Mouse (Mus musculus): ENCODE results near the gene Gm4340. TPM values are rescaled to one million over a fixed set of nuclear protein-coding genes. Genes with fewer than 3 reads are reported as not detected.
"Not testable (repeated sequence)": the region's sequence is repeated elsewhere in the genome, so short reads cannot be mapped to it uniquely, and the experiment has no call there.

Gm4340 gene
- not detected for total RNA-seq (2021)

DNA sequence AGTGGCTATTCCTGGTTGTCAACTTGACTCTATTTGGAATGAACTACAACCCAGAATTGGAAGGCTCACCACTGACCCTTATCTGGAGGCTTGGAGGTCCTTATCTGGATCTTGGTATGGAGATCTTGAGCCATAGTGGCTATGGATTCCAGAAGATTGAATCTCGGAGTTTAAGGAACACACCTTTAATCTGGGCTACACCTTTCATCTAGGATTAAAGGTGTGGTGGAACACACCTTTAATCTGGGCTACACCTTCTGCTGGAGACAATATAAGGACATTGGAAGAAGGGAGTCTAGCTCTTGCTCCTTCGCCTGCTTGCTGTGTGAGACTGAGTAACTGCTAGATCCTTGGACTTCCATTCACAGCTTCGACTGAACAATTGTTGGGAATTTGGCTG, at the start of gene Gm4340:
Gene Gm4340, plus strand, starts transcription at position 301 of the 400 bp plus-strand sequence.
- DNase-seq (ENCODE audit: extremely low spot score in 1 of 2, low spot score in 1 of 2): not testable (repeated sequence)

DNA sequence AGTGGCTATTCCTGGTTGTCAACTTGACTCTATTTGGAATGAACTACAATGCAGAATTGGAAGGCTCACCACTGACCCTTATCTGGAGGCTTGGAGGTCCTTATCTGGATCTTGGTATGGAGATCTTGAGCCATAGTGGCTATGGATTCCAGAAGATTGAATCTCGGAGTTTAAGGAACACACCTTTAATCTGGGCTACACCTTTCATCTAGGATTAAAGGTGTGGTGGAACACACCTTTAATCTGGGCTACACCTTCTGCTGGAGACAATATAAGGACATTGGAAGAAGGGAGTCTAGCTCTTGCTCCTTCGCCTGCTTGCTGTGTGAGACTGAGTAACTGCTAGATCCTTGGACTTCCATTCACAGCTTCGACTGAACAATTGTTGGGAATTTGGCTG, 42.6 kb upstream of the Gm4340 start, which contains the start of gene Gm6763:
Gene Gm6763, plus strand, starts transcription at position 301 of the 400 bp plus-strand sequence.
- not testable (repeated sequence) for DNase-seq (ENCODE audit: extremely low spot score in 1 of 2, low spot score in 1 of 2)

DNA sequence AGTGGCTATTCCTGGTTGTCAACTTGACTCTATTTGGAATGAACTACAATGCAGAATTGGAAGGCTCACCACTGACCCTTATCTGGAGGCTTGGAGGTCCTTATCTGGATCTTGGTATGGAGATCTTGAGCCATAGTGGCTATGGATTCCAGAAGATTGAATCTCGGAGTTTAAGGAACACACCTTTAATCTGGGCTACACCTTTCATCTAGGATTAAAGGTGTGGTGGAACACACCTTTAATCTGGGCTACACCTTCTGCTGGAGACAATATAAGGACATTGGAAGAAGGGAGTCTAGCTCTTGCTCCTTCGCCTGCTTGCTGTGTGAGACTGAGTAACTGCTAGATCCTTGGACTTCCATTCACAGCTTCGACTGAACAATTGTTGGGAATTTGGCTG, 34.1 kb upstream of the Gm4340 start, which contains the start of gene Gm8764:
Gene Gm8764, plus strand, starts transcription at position 301 of the 400 bp plus-strand sequence.
- DNase-seq (ENCODE audit: extremely low spot score in 1 of 2, low spot score in 1 of 2): not testable (repeated sequence)

DNA sequence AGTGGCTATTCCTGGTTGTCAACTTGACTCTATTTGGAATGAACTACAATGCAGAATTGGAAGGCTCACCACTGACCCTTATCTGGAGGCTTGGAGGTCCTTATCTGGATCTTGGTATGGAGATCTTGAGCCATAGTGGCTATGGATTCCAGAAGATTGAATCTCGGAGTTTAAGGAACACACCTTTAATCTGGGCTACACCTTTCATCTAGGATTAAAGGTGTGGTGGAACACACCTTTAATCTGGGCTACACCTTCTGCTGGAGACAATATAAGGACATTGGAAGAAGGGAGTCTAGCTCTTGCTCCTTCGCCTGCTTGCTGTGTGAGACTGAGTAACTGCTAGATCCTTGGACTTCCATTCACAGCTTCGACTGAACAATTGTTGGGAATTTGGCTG, 25.6 kb upstream of the Gm4340 start, which contains the start of gene Gm21304:
Gene Gm21304, plus strand, starts transcription at position 301 of the 400 bp plus-strand sequence.
- not testable (repeated sequence) for DNase-seq (ENCODE audit: extremely low spot score in 1 of 2, low spot score in 1 of 2)

DNA sequence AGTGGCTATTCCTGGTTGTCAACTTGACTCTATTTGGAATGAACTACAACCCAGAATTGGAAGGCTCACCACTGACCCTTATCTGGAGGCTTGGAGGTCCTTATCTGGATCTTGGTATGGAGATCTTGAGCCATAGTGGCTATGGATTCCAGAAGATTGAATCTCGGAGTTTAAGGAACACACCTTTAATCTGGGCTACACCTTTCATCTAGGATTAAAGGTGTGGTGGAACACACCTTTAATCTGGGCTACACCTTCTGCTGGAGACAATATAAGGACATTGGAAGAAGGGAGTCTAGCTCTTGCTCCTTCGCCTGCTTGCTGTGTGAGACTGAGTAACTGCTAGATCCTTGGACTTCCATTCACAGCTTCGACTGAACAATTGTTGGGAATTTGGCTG, 17.1 kb upstream of the Gm4340 start, which contains the start of gene Gm21312:
Gene Gm21312, plus strand, starts transcription at position 301 of the 400 bp plus-strand sequence.
- DNase-seq (ENCODE audit: extremely low spot score in 1 of 2, low spot score in 1 of 2): not testable (repeated sequence)

DNA sequence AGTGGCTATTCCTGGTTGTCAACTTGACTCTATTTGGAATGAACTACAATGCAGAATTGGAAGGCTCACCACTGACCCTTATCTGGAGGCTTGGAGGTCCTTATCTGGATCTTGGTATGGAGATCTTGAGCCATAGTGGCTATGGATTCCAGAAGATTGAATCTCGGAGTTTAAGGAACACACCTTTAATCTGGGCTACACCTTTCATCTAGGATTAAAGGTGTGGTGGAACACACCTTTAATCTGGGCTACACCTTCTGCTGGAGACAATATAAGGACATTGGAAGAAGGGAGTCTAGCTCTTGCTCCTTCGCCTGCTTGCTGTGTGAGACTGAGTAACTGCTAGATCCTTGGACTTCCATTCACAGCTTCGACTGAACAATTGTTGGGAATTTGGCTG, 8.6 kb upstream of the Gm4340 start, which contains the start of gene Gm20765:
Gene Gm20765, plus strand, starts transcription at position 301 of the 400 bp plus-strand sequence.
- not testable (repeated sequence) for DNase-seq (ENCODE audit: extremely low spot score in 1 of 2, low spot score in 1 of 2)

DNA sequence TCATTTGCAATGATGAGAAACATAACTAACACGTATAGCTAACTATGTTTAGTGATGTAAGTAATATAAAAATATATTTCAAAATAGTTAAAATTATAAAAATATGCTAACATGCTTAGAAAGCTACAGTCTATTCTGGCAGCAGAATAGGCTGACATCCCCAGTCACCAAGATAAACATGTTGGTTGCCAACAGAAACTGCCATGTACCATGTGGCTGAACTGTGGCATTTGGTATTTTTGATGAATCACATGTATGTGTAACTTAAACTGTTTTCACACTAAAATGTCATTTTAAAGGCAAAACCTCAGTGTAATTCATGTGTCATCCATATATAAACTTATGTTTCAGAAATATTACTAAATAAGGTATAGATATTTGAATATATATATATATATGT, 15.8 kb downstream of the Gm4340 start:
- no peak for DNase-seq (ENCODE audit: extremely low spot score in 1 of 2, low spot score in 1 of 2)

DNA sequence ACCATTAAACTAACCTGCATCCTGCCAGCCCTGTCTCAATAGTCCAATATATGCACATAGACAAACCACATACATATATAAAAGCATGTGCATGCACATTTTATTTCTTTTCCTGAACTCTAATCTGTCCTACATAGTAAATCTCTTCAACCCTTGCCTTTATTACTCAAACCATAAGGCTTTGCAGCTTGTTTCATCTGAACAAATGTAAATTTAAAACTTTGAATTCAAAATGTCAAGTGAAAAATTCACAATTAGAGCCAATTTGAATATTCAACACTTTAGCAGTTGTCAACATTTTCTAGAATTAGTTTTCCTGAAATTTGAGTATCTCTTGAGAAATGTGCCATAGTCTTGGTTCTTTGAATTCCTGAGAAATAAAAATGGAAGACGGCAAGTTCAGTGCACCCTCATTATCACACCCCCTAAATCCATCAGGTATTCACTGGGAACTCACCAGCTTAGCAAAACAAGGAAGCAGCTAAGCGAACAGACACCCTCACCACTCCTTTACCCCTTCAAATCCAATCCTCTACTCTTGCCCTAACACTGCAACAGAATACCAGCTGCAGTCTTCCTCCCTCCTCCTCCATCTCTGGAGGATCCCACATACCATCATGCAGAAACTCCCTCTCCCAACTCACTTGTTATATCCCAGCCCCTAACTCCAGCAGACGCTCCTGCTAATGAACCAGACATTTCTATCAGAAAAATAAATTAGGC, 16.6 kb downstream of the Gm4340 start:
- DNase-seq (ENCODE audit: extremely low spot score in 1 of 2, low spot score in 1 of 2): no peak

DNA sequence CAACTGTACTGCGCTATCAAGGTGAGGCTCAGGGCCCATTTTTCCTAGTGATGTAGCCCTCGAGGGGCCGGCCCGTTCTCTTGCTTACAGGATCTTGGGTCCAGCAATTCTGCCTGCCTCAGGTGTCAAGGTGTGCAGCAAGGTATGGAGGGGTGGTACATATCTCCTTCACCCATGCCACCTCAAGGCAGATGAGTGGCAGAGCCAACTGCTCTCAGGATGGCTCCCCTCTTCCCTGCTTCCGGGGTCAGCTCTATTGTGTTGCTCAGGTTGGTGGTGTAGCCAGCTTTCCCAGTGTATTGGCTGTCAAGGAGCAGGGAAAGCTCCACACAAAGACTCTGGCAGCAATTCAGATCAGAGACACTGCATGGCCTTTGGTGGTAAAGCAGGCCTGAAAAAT, 20.7 kb downstream of the Gm4340 start:
- no peak for DNase-seq (ENCODE audit: extremely low spot score in 1 of 2, low spot score in 1 of 2)

DNA sequence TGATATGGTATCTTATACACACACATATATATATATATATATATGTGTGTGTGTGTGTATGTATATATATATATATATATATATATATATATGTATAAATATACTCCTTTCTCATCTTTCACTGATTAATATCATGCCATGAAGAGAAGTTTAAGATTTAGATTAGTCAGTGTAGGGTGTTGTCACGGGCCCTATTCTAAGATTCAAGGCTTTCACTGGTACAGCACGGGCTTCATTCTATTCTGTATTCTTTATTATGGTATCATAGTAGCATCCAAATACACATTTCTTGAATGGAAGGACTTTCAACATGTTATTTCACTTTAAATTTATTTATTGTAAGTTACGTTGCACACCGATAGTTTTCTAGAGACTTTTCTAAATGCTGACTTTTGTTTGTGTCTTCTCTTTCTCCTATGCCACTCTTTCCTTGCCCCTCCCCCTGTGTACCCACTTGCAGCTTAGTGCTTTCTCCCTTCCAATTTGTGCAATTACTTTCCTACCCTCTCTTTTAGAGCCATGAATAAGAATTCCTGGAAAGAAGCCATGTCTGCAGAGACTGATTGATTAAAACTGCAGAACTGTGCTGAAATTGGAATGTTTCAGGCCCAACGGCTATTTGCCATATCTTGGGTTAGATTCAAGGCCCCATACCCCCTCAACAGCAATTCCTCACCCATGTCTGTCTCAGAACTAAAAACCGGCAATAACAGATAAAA, 26.6 kb downstream of the Gm4340 start:
- DNase-seq (ENCODE audit: extremely low spot score in 1 of 2, low spot score in 1 of 2): no peak

Other genes starting within 250 kb of the Gm4340 start
- not detected for gene Gm21293, start 51.1 kb upstream of the Gm4340 start, total RNA-seq (2021)
- not detected for gene Gm6763, start 42.5 kb upstream of the Gm4340 start, total RNA-seq (2021)
- gene Gm8764, start 34.0 kb upstream of the Gm4340 start, total RNA-seq (2021): not detected
- not detected for gene Gm21304, start 25.5 kb upstream of the Gm4340 start, total RNA-seq (2021)
- gene Gm21312, start 17.0 kb upstream of the Gm4340 start, total RNA-seq (2021): not detected
- gene Gm20765, start 8.5 kb upstream of the Gm4340 start, total RNA-seq (2021): not detected

Measured in layer of hippocampus, postnatal 25 days (tissue).